In genomic region chr17:15971351-15971685, GRCm38 (mm10) we compare ENCODE assay signal across 12 mouse cellular contexts.
"Had no signal": no experiment of that assay in that cellular context is flagged by ENCODE, and none has a peak within 500 bp of the region (broad histone marks: within the 10 kb centered on the region; RNA-seq: fewer than 3 reads in every experiment).

No protein-coding gene starts in this region.

- ATAC-seq: liver, embryonic 12.5 days had no signal

- DNase-seq: lung, adult 2 months; lung, postnatal 4 days; midbrain, embryonic 14.5 days; right cerebral cortex, postnatal 14 days; thymus, adult 18-20 months; thymus, postnatal 14 days; thymus, postnatal 36 days had no signal

- H3K4me1 ChIP-seq: liver, embryonic 12.5 days; midbrain, embryonic 12.5 days; neural tube, embryonic 12.5 days had no signal

- H3K4me3 ChIP-seq: liver, embryonic 12.5 days; midbrain, embryonic 10.5 days; midbrain, embryonic 12.5 days; neural tube, embryonic 12.5 days had no signal

- H3K9ac ChIP-seq: liver, embryonic 12.5 days; liver, embryonic 14.5 days; midbrain, embryonic 12.5 days; neural tube, embryonic 12.5 days had no signal

- H3K9me3 ChIP-seq: liver, embryonic 12.5 days; midbrain, embryonic 10.5 days; midbrain, embryonic 12.5 days; neural tube, embryonic 12.5 days had no signal

- H3K4me2 ChIP-seq: liver, embryonic 12.5 days; midbrain, embryonic 12.5 days; neural tube, embryonic 12.5 days had no signal

- H3K27me3 ChIP-seq: liver, embryonic 12.5 days; midbrain, embryonic 12.5 days; neural tube, embryonic 12.5 days had no signal

- H3K27ac ChIP-seq: liver, embryonic 12.5 days; liver, embryonic 14.5 days; midbrain, embryonic 10.5 days; midbrain, embryonic 12.5 days; neural tube, embryonic 12.5 days had no signal

- H3K36me3 ChIP-seq: liver, embryonic 12.5 days; midbrain, embryonic 10.5 days; midbrain, embryonic 12.5 days; neural tube, embryonic 12.5 days had no signal
